Mouse (Mus musculus) left cerebral cortex, postnatal 10 days (tissue): Measurements from ENCODE around the gene Gucy2d. TPM values are rescaled to one million over a fixed set of nuclear protein-coding genes. Genes with fewer than 3 reads are reported as not detected.
A peak's percentile ranks its signal among the peaks of the same experiment; 100 is the strongest.

Experiments used
- DNase-seq, 2 experiments: peaks; one replicate each; pipeline ENCODE4 v3.0.0; 2021 to 2022; ENCODE audit warnings: low spot score in 2 of 2, mixed read lengths in 1 of 2; ENCODE audit errors: extremely low spot score in 1 of 2
- intact Hi-C: fragments of 180-260 bp; cut with DNase I; formaldehyde crosslinking; loops from one replicate; pipeline ENCODE4 v1.15.1; 2025
- total RNA-seq, 2 experiments: library from RNA; stranded (reverse); gene quantifications; 2 replicates each; pipeline ENCODE4 v1.2.3; 2021

The Gucy2d gene
- not detected for total RNA-seq

DNA sequence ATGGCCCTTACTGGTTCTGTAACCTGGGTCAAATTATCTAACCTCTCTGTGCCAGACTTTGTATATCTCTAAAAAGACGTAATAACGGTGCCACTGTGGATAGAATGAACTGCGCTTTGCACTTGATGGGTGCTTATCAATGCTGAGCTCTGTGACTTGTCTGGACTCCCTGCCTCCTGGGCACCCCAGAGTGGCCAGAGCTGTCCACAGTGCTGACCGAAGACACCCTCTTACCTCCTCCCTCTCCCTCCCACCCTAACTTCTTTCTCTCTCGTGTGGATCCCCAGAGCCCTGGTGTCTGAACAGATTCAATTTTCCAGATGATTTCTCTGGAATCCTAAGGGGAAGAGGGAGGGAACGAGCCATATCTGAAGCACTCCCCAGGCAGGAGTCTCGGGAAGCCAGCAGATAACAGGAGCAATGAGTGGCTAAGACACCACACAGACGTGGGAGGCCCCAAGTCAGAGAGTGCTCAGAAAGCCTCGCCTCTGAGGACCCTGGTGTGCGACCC is at the start of gene Gucy2d:
Gucy2d (plus strand) TSS at position 461 of the 511 bp plus-strand sequence.
- intact Hi-C loops = loop anchor here (10.0 kb wide), 1 partner anchor 295 kb away; the partner anchor contains the start of gene Omp

DNA sequence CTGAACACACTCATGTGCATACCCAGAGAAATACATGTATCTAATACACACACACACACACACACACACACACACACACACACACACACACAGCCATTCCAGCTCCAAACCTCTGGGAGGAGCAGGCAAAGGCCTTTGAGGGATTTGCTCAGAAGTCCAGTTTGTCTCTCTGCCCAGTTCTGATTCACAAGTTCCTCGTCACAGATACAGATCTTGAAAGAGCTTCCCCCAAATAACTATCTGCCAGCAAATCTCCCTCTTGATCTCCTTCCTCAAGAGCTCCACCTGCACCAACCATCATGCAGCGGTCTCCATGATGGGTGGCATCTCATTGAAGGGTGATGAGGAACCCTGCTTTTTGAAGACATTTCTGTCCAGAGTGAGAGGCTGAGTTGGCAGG is 49.7 kb upstream of the Gucy2d start:
- no peak for DNase-seq
- intact Hi-C loops = no loop called here

More for the DNA sequence above, at the start of gene Gucy2d:
- no peak for DNase-seq

DNA sequence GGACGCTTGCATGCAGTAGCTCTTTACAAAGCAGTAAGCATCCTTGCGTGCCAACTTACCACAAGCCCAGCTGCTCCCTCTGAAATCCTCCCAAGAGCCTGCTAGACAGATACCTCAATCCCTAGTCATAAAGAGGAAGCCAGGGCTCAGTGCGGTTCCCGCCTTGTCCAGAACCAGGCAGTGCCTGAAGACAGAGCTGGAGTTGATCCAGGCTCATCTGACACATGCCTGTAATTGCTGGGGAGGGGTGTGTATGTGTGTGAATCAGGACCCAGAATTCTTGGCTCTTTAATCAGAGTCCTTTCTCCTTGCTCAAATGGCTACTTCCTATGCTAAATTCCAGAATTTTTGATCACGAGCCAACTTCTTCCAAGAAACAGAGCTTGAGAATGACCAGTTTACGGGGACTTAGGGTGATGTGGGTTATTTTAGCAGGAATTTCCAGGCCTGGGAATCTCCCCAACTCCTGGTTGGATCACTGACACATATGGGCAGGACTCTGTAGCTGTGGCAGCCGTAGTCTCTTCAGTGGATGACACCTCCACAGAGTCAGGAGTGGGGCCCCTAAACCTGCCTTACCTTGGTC is 48.8 kb upstream of the Gucy2d start:
- DNase-seq = peak; percentile 34 to 42
- intact Hi-C loops = no loop called here

DNA sequence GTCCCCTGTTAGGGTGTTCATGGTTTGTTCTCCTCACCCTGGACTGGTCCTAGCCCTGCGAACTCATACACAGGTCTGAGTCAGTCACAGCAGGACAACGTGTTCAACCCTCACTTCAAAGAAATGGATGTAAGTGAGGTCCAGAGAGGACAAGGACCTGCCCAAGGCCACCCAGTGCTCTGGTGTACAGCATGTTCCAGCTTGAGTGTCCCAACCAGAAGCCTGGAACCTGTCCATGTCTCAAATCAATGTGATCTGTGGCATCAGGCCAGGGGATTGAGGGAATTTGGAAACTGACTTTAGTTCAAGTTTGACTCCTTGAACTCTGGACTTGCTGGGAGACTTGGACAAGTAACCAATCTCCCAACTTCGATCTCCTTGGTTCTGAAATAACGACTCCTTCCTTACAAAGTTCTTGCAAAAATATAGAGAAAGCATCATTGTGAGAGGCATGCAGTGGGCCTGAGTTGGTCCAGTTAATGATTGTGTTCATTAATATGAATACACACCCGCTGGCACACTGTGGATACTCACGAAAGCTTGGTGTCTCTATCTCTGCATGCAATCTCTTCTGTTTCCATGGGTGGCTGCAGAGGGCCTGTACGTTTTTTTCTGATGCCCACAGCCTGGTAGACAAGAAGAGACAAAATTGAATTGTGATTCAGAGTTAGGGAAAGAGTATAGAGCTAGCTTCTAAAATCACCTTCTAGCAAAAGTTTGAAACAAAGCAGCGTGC is 47.6 kb upstream of the Gucy2d start:
- intact Hi-C loops = no loop called here

DNA sequence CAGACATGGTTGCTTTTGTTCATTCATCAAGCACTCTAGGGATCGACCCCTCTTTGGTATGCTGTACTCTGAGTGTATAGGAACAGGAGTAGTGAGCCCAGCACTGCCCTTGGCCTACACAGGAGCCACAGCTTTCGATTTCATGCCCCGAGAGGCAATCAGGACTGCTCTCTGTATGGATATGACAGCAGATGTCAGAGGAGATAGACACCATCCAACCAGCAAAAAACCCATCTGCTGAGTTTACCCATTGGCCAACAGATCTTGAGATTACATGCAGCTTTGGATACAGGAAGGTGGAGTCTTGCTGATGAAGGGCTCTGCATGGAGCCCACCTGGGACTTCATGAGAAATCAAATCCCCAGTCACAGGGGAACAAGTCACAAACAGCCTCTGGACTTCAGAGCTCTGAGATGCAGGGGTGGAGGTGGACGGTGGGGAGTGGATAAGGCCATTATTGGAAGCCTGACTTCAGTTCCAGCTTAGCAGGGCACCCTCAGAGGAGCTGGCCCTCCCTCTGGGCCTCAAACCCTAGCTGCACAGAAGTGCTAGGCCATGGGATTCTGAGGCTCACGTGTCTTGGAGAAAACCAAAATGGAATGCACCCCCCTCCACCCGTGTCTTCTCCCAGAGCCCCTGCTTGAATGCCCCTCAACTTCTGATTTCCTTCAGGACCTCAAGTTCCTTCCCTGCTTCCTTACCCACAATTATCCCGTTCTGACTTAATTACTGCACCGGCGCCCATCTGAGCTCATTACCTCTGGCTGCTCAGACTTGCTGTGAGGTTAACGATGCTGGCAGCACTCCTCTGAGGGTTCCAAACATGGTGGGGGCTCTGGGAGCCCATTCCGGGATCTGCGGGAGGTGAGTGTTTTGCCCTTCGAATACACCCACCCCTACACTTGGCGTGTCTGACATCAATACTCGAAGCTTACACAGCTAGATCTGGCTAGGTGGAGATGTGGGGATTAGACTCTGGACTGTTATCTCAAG is 37.3 kb upstream of the Gucy2d start:
- intact Hi-C loops = no loop called here
- DNase-seq = no peak

More for the DNA sequence above, 47.6 kb upstream of the Gucy2d start:
- DNase-seq = no peak

DNA sequence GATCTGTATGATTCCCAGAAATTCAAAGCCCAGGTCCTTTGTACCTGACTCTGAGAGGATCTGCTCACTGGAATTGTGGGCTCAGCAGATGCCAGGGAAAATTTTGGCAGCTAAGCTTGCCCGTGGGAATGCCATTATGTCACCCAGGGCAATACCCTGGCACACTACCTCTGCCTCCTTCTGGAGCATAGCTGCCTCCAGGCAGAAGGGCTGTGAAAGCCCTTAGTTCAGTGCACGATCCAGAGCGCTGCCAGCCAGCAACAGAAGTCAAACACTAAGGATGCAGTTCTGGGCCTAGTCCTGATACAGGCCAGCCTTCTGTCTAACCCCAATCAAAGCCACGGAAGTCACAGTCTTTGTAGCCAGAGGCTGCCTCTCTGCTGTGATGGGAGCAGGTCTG is 36.2 kb upstream of the Gucy2d start:
- DNase-seq = no peak
- intact Hi-C loops = no loop called here

DNA sequence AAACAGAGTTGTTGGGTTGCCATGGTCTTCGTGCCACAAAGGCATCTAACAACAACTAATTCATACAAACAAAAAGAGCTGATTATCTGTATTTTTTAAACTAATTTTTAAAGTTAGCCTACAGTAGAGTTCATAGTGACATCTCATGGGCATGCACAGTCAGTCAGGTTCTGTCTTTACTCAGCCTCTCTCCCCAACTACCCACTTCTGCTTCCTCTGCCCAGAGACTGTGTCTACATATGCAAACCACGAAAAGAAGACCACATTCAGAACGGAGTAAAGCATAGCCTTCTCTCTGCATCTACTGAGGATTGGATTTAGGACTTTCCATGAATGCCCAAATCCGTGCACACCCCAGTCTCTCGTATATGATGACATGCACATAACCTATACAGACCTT is 32.6 kb upstream of the Gucy2d start:
- no peak for DNase-seq
- intact Hi-C loops = no loop called here

DNA sequence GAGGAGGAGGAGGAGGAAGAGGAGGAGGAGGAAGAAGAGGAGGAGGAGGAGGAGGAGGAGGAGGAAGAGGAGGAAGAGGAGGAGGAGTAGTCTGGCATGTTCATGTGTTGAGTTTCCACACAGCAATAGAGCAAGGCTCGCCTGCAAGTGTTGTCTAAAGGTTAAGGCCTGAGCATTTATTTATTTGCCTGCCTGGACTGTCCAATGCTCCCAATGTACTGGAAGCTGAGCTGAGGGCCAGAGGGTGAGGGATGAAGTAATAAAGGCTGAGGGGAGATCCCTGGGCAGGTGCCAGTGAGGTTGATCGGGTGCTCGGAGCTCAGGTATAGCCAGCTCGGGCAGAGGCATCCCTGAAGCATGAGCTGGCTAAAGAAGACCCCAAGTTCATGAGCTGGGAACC is 27.1 kb upstream of the Gucy2d start:
- intact Hi-C loops = no loop called here
- no peak for DNase-seq

DNA sequence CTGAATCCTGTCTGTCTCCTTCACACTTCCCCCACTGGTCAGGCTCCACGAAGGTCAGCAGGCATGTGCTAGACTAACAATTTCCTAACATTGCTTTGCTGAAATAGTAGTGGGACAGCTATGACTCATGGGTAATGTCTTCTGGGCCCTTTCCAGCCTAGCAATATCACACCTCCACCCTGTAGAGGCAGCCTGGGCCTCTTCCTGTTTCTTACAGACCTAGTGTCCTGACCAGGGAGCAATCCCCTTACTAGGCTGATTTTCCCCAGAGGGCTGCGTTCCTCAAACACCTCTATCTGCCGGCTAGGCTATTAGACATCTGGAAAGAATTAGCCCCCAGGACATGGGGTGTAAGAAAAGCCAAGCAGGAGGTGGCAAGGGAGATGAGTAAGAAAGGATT is 24.7 kb upstream of the Gucy2d start:
- DNase-seq = no peak
- intact Hi-C loops = loop anchor here (5.0 kb wide), 1 partner anchor 43 kb away; no protein-coding TSS in a partner anchor

DNA sequence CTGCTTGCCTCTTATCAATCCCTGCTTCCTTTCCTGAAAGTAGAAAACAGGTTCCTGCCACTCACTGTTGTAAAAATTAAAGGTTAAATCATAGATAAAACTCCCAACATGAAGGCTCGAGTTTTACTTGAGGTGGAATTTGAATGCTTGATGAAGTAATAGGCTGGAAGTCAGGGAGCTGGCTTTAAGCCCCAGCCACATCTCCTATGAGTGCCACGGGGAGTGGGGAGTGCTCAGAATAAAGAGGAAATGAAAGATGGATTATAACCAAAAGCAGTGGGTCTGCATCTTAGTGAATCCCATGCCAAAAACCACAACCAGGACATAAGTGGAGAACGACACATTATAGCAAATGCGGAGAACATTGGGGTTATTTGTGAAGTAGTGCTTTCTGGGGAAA is 24.2 kb upstream of the Gucy2d start:
- intact Hi-C loops = loop anchor here (5.0 kb wide), 1 partner anchor 44 kb away; no protein-coding TSS in a partner anchor
- no peak for DNase-seq

DNA sequence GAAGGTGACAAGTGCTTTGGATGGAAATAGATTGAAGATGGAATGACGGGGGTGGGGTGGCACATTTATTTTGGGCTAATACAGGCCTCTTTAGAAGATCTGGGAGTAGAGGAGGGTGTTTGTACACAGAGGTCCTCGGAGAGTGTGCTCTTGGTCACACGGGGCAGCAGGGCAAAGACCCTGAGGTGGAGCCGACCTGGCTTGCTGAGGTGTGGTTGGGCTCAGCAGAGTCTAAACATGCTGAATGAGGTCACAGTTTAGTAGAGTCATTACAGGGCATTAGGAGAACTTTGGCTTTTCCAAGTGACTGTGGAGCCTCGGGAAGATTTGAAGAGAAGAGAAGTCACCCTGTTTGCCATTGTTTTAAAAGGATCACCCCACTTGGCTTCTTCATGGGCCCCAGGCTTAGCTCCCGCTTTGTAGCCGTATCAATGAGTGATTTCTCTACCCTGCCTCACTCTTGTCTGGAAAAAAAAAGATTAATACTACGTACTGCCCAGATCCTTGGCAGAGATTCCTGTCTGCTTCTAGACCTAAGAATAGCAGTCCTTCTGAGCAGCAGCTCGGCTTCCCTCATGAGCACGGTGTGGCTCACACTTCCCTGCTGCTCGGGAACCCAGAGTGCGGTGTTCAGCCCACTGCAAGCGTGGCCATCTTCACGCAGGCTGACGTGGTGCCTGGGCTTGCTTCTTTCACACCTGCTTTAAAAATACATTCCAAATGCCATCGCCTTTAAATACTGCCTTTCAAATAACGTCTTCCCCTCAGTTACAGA is 22.0 kb upstream of the Gucy2d start:
- peak; percentile 70 to 72 for DNase-seq
- intact Hi-C loops = loop anchor here (5.0 kb wide), 1 partner anchor 46 kb away; no protein-coding TSS in a partner anchor

DNA sequence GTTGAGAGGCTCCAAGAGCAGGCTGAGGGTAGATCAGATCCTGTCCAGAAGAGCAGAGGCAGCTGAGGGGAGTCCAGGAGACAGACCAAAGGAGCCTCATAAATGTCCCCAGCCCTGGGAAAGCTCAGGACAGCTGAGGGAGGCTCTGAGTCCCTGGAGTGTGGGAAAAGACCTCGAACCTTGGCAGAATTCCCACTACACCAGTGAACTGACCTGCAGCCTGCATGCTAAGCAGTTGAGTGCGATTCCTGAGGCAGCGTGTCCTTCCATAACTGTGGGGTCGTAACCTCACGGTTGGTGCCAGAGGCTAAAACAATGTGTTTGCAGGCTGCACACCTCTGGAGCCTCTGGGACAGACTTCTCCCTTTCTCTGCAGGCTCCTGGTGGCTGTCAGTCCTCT is 20.9 kb upstream of the Gucy2d start:
- peak; percentile 25 to 49 for DNase-seq
- intact Hi-C loops = loop anchor here (5.0 kb wide), 1 partner anchor 47 kb away; no protein-coding TSS in a partner anchor

DNA sequence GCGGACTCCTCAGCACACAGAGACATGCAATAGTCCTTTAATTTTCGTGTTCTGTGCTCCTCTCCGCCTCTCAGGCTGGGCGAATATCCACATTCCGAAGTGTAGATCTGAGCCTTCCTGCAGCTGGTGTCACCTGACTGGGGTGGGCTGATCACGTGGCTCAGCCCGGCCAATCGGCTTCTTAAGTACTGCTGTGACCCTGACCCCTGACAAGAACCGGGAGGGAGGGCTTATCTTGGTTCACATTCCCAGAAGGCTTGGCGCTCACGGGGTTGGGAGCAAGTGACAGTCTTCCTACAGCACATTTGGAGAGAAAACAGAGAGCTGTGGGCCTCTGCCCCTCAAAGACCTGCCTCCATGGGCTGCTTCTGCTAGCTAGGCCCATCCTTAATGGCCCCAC is 16.7 kb upstream of the Gucy2d start:
- DNase-seq = no peak
- intact Hi-C loops = no loop called here

DNA sequence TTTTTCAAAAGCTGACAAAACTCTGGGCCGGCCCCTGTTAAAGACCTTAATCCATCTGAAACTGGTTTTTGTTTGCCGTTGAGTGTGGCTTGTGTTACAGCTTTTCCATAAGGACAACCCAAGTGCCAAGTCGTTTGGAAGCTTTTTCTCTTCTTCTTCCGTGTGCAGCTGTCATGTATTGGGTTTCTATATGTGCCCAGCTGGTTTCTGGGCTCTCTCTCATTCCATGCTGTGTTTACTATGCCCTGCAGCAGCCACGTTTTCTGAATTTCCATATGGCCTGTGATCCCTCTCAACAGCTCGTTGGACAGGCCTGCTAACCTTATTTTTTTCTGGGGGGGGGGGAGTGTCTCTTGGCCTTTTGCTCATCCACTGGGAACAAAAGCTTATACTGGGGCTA is 15.8 kb upstream of the Gucy2d start:
- no peak for DNase-seq
- intact Hi-C loops = no loop called here

DNA sequence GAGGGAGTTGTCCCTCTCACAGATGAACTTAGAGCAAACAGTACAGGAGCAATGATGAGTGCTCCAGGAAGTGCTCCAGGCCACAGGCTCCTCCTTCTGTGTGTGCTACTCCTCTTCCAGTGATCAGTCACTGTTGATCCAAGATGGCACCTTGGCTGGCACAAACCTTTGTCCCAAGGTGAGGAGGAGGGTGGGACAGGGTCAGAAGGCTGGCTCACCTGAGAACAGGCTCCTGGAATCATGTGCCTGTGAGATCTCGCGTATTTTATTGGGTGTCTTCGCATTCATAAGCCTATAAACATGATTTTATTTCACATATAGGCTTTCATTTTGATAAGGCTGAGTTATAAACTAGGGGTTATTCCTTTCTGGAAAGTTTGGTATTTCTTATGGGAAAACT is 14.7 kb upstream of the Gucy2d start:
- intact Hi-C loops = no loop called here
- no peak for DNase-seq

DNA sequence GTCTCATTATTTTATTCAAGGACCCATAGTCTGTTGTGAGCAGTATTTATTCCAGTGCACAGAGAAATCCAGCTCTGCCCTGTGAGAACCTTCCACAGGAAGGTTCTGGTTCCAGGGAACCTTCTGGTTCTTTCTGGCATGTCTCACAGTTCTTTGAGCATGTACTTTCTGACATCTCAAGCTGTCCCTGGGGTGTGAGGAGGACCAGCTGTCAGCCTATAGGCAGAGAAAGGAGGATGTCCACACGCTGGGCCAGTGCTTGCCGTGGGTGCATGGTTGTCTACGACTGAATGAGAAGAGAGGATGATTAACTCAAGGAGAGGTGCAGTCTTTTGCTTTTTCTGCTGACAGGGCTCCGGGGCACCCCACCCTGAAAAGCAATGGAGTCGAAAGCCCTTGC is 13.6 kb upstream of the Gucy2d start:
- no peak for DNase-seq
- intact Hi-C loops = no loop called here

DNA sequence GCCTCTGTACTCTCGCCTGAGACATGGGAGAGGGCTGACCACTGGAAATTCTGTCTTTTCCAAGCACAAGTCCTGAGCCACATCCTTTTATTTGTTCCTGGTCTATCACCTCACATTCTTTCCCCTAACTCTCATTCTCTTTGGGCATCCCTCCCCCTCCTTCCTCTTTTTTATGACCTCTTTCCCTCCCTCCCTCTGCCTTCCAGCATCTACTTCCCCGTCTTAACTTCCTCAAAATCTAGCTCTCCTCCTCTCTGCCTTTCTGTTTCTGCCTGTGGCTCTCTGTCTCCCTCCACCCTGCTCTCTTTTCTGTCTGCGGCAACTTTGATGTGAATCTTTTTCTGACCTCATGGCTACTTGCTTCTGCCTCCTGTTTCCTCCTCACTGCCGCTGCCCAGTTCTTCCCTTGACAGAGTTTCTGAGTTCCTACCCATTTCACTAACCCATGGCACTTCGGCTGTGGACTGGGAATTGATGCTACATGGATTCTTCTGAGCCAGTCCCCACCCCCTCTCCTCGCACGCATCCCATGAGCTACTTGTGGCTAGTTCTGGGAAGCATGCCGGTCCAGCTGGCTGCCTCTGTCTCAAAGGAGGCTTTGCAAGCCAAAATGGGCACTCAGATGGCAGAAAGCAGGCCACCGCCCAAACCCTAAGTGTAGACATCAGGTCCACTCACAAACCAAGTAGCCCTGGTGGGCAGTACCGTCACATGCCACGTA is 12.9 kb upstream of the Gucy2d start:
- DNase-seq = peak in 1 of 2 experiments; percentile 31
- intact Hi-C loops = no loop called here

DNA sequence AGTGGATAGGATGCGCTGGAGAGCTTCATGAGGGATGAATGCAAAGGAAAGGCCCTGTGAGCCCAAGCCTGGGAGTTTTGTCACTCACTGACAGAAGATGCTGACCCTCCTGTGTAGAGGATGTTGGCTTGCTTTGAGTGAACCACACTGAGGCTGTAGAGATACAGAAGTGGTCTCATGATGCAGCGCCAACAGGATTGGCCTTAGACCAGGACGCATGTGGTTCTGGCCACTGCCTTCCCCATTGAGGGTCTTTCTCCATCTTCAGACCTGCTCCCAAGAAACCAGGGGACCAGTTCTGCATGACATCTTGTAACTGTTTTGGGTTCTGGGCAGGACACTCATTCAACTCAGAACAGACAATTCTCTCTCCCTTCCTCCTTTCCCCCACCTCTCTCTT is 10.6 kb upstream of the Gucy2d start:
- intact Hi-C loops = no loop called here
- no peak for DNase-seq
